Mouse (Mus musculus) limb, embryonic 12.5 days (tissue): ENCODE data around the gene Sh3pxd2a. TPM values are rescaled to one million over a fixed set of nuclear protein-coding genes. Genes with fewer than 3 reads are reported as not detected.
A peak's percentile ranks its signal among the peaks of the same experiment; 100 is the strongest.

Experiments
- ATAC-seq: fragments of 200-750 bp; cut with Nextera tagmentation; 2 replicates; pipeline ENCODE4 v1.8.0; 2017; ENCODE audit warnings: low read depth, moderate TSS enrichment; ENCODE audit not compliant: insufficient number of reproducible peaks, insufficient read depth, low FRiP score, low TSS enrichment
- H3K27ac ChIP-seq: fragments of 300-500 bp; sonication (generic); 2 replicates; pipeline ENCODE4 v1.5.1; 2016; ENCODE audit warnings: mild to moderate bottlenecking, moderate library complexity
- H3K27me3 ChIP-seq: fragments of 300-500 bp; sonication (generic); 2 replicates; pipeline ENCODE4 v1.6.1; 2016; ENCODE audit warnings: mild to moderate bottlenecking, moderate library complexity
- H3K36me3 ChIP-seq: fragments of 300-500 bp; sonication (generic); 2 replicates; pipeline ENCODE4 v1.6.1; 2016; ENCODE audit warnings: mild to moderate bottlenecking, moderate library complexity
- H3K4me1 ChIP-seq: fragments of 300-500 bp; sonication (generic); replicated peaks from 2 replicates; pipeline ENCODE4 v1.6.1; 2016
- H3K4me2 ChIP-seq: fragments of 300-500 bp; sonication (generic); 2 replicates; pipeline ENCODE4 v1.6.1; 2016; ENCODE audit warnings: mild to moderate bottlenecking, moderate library complexity
- H3K4me3 ChIP-seq: fragments of 300-500 bp; sonication (generic); replicated peaks from 2 replicates; pipeline ENCODE4 v1.5.1; 2016; ENCODE audit warnings: mild to moderate bottlenecking
- H3K9ac ChIP-seq: fragments of 300-500 bp; sonication (generic); replicated peaks from 2 replicates; pipeline ENCODE4 v1.6.1; 2016; ENCODE audit warnings: mild to moderate bottlenecking, moderate library complexity
- H3K9me3 ChIP-seq: fragments of 300-500 bp; sonication (generic); 2 replicates; pipeline ENCODE4 v1.6.1; 2016; ENCODE audit warnings: mild to moderate bottlenecking, moderate library complexity
- WGBS: fragments of 180-500 bp; shearing (Covaris S2); methylation state at CpG from one replicate; pipeline ENCODE4 v1.1.7; 2016; 5-methylcytosine and 5-hydroxymethylcytosine counted together
- polyA plus RNA-seq: library from polyadenylated mRNA; unstranded; fragments of >200 nt; fragmentation: Nextera tagmentation; extraction: Ambion mirVana; gene quantifications from 2 replicates; pipeline ENCODE4 v1.2.1, GENCODE M21; 2016

Sh3pxd2a gene
- polyA plus RNA-seq, 1 experiment from 2014 or later: 7.7 TPM

DNA sequence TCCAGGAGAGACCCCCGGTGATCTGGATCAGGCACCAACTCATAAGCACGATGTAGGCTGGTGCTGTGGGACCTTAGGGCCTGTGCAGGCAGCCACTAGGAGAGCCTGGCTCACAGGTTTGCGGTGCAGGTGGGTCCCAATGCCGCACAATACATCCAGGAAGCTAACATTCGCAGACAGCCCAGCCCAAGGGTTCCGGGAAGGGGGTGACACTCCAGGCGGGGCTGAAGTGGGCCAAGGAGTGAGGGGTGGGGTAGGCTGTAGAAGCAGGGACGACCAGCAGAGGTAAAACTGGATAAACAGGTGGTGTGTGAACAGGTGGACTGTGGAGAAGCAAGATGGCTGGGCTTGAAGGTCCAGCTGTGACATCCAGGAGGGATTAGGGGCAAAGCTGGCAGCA is 115.2 kb downstream of the Sh3pxd2a start:
- Histone ChIP-seq H3K27me3 (peaks cover 17% of the 10 kb centered on the region), H3K9ac (no peak overlapping the region), H3K4me3 (no peak overlapping the region), H3K4me2 (no peak overlapping the region), H3K36me3 (0 out of 2 replicates have a peak, but pooled peaks cover 3% of the 10 kb centered on the region), H3K9me3 (0 out of 2 replicates have a peak, but pooled peaks cover 4% of the 10 kb centered on the region), H3K4me1 (peaks cover 12% of the 10 kb centered on the region), H3K27ac (no peak overlapping the region)
- ATAC-seq: no peak
- WGBS: 72% methylated on average over 8 of the region's 8 CpGs

DNA sequence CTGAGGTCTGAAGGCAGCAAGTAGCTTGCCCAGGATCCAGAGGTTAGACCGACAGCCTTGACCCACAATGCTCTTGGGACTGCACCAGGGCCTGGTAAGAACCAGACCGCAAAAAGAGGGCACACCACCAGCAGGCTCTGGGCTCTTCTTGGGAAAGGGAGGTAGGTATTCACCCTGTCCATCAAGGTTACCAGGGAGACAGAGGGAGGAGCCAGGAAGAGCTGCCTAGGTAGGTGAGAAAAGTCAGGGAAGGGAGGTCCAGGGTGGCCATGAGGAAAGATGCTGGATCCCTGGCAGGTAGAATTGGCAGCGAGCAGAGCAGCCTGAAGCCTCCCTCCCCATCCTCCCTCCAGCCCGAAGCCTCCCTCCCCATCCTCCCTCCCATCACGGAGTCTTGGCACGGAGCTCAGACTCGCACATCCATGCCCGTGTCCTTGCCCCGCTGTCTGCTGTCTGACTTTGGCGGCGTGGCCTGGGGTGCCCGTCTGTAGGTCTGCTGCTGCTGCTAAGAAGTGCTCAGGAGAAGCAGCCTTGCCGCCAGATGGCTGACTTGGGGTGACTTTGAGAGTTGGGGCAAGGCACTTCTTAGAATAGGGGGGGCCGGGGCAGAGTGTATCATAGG is 115.7 kb downstream of the Sh3pxd2a start:
- no peak overlapping the region for H3K9ac ChIP-seq
- H3K27ac ChIP-seq: no peak overlapping the region
- H3K4me1 ChIP-seq: peaks cover 15% of the 10 kb centered on the region
- H3K27me3 ChIP-seq: peaks cover 23% of the 10 kb centered on the region
- no peaks in the 10 kb centered on the region for H3K9me3 ChIP-seq
- no peak overlapping the region for H3K4me3 ChIP-seq
- no peak overlapping the region for H3K4me2 ChIP-seq
- ATAC-seq: no peak
- whole genome bisulfite sequencing: 83% methylated on average over 14 of the region's 14 CpGs
- no peaks in the 10 kb centered on the region for H3K36me3 ChIP-seq

DNA sequence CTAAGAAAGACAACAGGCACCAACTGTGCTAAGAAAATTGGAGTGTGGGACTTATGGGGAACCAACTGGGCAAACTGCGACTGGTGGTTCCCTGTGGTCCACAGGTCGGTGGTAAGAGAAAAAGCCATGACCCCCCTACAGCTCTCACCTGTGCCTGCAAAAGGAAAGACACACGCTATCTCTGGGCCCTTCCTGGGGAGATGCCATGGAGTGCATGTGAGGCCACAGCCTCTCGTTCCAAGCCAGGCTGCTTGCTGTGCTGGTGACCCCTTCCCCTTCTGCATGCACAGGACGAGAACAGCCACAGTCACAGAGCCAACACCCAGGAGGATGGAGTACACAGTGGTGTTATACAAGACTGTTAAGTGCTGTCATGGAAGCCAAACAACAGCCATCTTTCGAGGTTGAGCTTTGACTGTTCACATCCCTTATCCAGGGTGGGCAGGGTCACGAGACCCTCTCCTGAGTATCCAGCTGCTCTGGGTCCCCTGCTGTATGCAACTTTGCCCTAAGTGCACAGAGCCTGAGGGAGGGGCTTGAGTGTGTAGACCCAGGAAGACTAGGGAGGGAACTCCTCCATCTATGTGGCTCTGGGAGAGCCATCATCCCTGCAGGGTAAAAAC is 117.1 kb downstream of the Sh3pxd2a start:
- Histone ChIP-seq H3K4me3 (no peak overlapping the region), H3K9me3 (no peaks in the 10 kb centered on the region), H3K36me3 (no peaks in the 10 kb centered on the region), H3K4me1 (peaks cover 29% of the 10 kb centered on the region), H3K27me3 (peaks cover 36% of the 10 kb centered on the region), H3K4me2 (no peak overlapping the region), H3K9ac (peak overlapping the region; percentile 45; the same call in 1 of the 2 replicates), H3K27ac (0 out of 2 replicates have a peak overlapping the region, but pooled peaks have one; percentile 12)
- ATAC-seq: no peak
- WGBS: 60% methylated on average over 7 of the region's 7 CpGs

DNA sequence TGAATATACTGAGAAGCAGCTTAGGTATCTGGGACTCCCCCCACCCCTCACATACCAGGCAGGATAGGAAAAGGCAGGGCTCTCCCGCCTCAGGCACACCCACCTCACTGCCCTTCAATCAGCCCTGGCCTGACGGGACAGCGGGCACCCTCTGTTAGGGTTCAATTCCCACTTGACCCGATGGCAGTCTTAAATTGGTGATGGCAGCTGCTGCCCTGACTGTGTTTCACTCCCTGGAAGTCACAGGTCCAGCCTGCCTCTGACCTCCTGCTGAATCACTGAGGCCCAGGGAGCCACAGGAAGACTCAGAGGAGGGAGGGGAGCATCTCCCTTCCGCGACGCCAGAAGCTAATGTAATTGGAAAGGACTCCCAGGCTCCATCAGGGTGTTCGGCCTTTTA is 117.6 kb downstream of the Sh3pxd2a start:
- 63% methylated on average over 8 of the region's 8 CpGs for WGBS
- Histone ChIP-seq H3K9ac (no peak overlapping the region), H3K27ac (no peak overlapping the region), H3K27me3 (peaks cover 40% of the 10 kb centered on the region), H3K36me3 (no peaks in the 10 kb centered on the region), H3K4me3 (no peak overlapping the region), H3K4me2 (no peak overlapping the region), H3K9me3 (no peaks in the 10 kb centered on the region), H3K4me1 (peaks cover 30% of the 10 kb centered on the region)
- no peak for ATAC-seq

DNA sequence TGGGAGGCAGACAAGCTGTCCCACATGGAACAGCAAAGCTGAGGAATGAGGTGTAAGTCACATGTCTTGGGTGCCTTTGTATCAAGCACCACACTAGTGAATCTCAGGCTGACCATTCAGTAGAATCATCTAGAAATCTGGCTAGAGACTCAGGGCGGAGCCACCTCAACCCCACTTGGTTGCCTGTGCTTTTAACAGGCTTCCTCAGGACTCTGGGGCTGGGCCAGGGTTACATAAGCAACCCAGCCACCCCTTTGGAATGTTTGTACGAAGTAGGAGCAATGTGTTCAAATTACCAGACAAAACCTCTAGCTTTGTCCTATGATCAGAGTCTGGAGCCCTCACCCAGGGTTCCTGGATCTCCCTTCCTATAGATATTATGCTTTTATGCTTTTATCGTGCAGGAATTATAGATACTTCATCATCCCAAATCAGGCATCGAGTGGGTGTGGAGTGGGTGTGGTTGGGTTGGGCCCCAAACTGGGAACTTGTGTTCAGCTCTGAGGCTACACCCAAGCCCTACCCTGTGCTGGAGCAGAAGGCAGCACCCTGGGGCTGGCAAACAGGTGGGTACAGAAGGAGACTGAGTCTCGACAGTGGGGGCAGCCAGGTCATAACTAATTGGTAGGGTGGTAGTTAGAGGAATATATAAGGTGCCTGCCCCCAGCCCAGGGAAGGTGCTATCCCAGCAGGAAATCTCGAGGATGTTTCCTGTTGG is 118.2 kb downstream of the Sh3pxd2a start:
- H3K4me3 ChIP-seq: no peak overlapping the region
- no peak overlapping the region for H3K27ac ChIP-seq
- H3K27me3 ChIP-seq: peaks cover 40% of the 10 kb centered on the region
- 81% methylated on average over 6 of the region's 6 CpGs for WGBS
- peaks cover 30% of the 10 kb centered on the region for H3K4me1 ChIP-seq
- H3K36me3 ChIP-seq: no peaks in the 10 kb centered on the region
- ATAC-seq: no peak
- H3K9me3 ChIP-seq: no peaks in the 10 kb centered on the region
- H3K4me2 ChIP-seq: no peak overlapping the region
- no peak overlapping the region for H3K9ac ChIP-seq

DNA sequence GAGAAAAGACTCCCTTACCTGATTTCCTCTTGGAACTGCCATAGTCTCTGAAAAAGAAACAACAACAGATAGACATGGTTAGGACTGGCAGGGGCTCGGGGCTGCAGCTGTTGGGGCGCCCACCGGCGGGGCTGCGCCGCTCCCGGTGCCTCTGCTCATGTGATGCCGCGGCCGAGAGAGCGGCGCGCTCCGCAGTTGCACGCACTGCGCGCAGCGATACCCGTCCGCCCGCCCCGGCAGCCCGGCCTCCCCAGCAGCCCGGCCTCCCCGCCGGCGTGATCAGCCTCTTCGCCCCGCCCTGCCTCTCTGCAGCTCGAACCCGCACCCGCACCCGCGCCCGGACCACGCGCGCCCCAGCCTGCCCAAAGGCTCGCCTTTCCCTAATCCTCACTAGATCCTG is 120.8 kb downstream of the Sh3pxd2a start:
- H3K4me1 ChIP-seq: peaks cover 40% of the 10 kb centered on the region
- H3K27me3 ChIP-seq: peaks cover 40% of the 10 kb centered on the region
- no peak overlapping the region for H3K27ac ChIP-seq
- H3K9ac ChIP-seq: peak overlapping the region; percentile 55
- H3K4me3 ChIP-seq: peak overlapping the region; percentile 46
- 2% methylated on average over 39 of the region's 39 CpGs for WGBS
- ATAC-seq: no peak
- H3K9me3 ChIP-seq: no peaks in the 10 kb centered on the region
- no peaks in the 10 kb centered on the region for H3K36me3 ChIP-seq
- H3K4me2 ChIP-seq: peak overlapping the region; percentile 83

DNA sequence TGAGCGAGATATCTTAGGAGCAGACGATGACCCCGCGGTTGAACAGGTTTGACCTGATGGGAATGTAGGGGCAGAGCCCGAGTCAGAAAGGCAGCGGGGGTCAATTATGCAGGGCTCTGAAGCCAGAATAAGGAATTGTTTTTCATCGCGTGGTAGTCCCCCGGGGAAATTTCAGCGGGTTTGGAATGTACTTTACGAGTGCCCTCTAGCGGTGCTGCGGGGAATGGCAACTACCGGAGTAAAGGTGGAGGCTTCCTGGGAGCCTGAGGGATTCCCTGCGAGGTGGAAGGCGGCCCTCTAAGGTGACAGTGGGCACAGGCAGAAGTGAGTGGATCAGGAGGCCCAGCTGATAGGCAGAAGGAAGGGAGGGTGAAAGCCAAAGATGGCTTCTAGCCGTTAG is 125.0 kb downstream of the Sh3pxd2a start:
- H3K9ac ChIP-seq: no peak overlapping the region
- no peak overlapping the region for H3K27ac ChIP-seq
- H3K27me3 ChIP-seq: peaks cover 24% of the 10 kb centered on the region
- peak overlapping the region; percentile 63 for H3K4me2 ChIP-seq
- no peaks in the 10 kb centered on the region for H3K9me3 ChIP-seq
- no peaks in the 10 kb centered on the region for H3K36me3 ChIP-seq
- 2% methylated on average over 17 of the region's 17 CpGs for WGBS
- peaks cover 51% of the 10 kb centered on the region for H3K4me1 ChIP-seq
- ATAC-seq: no peak
- H3K4me3 ChIP-seq: peak overlapping the region; percentile 34

DNA sequence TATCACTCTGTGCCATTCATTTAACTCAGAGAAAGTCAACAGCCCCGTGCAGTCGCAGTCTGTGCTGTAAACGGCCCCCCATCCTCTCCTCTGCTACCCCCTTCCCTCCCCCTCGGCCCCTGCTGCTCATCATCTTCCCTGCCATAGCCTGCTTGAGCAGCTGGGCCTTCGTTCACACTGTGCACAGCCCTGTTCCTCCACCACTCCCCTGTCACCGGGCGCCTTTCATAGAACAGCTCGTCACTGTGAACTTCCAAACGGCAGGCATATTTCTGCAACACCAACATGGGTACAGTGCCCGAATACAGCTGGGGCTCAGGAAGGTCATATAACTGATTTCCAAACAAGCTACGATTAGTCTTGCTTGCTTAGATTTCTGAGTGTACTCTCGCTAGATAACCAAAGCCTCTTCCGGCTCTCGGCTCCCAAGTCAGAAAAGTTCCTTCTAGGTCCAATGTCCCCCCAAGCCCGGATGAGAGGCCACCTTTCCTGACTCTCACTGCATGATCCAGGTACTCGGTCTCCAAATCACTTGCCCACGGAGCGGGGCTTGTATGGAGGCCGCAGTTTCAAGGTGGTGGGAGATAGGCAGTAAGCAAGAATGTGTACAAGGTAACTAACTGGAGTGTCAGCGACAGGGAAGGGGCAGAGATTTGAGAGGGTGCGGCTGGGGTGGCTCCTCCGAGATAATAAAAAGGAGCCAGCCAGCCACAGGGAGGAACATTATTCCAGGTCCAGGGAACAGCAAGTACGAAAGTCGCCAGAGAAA is 125.6 kb downstream of the Sh3pxd2a start:
- ATAC-seq: no peak
- Histone ChIP-seq H3K27me3 (peaks cover 18% of the 10 kb centered on the region), H3K9ac (no peak overlapping the region; the same call in 1 of the 2 replicates), H3K4me1 (peaks cover 52% of the 10 kb centered on the region), H3K27ac (0 out of 2 replicates have a peak overlapping the region, but pooled peaks have one; percentile 12), H3K4me3 (peak overlapping the region; percentile 34), H3K9me3 (no peaks in the 10 kb centered on the region), H3K4me2 (peak overlapping the region; percentile 63), H3K36me3 (no peaks in the 10 kb centered on the region)
- WGBS: 32% methylated on average over 24 of the region's 24 CpGs

DNA sequence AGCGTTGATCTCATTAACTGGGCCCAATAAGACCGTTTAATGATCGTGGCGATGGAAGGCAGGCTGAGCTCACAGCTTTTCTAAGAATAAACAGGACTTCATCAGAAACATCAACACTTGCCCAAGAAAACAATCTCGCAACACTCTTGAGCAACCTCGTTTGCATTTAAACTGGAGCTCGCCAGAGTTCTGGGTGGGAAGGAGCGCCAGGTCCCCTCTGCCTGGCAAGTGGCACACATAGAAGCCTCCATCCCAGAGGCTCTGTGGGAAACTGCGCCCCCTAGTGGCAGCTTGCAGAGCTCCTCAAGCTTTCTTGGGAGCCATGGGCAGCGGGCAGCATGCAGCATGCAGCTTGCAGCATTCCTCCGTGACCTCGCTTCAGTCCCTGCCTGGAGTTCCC is 126.5 kb downstream of the Sh3pxd2a start:
- Histone ChIP-seq H3K27me3 (peaks cover 10% of the 10 kb centered on the region), H3K9me3 (no peaks in the 10 kb centered on the region), H3K27ac (no peak overlapping the region), H3K36me3 (no peaks in the 10 kb centered on the region), H3K4me2 (peak overlapping the region; percentile 47), H3K9ac (no peak overlapping the region), H3K4me1 (peaks cover 52% of the 10 kb centered on the region), H3K4me3 (peak overlapping the region; percentile 6; the same call in 1 of the 2 replicates)
- 24% methylated on average over 12 of the region's 12 CpGs for WGBS
- no peak for ATAC-seq

DNA sequence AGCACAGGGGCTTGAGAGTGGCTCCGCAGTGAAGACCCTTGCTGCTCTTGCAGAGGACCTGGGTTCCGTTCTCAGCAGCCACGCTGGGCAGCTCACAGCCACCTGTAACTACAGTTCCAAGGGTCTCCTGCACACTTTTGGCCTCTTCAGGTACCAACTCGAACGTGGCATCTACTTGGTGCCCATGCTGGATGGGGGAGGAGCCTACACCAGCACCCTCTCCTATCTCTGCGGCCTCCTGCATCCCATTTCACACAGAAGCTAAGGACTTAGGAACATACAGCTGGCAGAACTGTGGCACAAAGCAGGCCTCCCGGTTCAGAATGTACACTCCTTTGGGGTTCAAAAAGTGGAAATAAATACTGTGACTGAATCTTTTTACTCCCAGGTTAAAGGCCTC is 127.0 kb downstream of the Sh3pxd2a start:
- no peak overlapping the region for H3K4me2 ChIP-seq
- WGBS: 81% methylated on average over 7 of the region's 7 CpGs
- ATAC-seq: no peak
- no peaks in the 10 kb centered on the region for H3K36me3 ChIP-seq
- peaks cover 52% of the 10 kb centered on the region for H3K4me1 ChIP-seq
- H3K9ac ChIP-seq: no peak overlapping the region
- no peak overlapping the region for H3K27ac ChIP-seq
- H3K9me3 ChIP-seq: no peaks in the 10 kb centered on the region
- H3K27me3 ChIP-seq: peaks cover 4% of the 10 kb centered on the region
- no peak overlapping the region for H3K4me3 ChIP-seq

DNA sequence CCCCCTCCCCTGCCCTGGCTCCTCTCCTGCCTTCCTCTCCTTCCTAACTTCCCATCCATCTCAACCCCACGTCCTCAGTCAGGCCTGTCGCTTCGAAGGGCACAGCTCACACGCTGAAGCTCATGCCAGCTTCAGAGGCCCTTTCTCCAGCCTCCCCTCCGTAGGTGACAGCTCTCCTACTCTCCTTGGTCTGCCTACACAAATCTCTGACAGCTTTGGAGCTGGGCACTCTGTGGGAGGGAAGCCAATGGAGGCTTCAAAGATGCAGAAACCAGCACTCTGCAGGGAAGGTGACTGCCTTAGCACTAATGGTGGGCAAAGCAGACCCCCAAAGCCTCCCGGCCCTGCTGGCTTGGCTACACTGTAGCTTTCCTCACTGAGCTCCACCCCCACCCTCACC is 128.9 kb downstream of the Sh3pxd2a start:
- Histone ChIP-seq H3K27ac (no peak overlapping the region), H3K27me3 (no peaks in the 10 kb centered on the region), H3K4me2 (no peak overlapping the region), H3K9me3 (no peaks in the 10 kb centered on the region), H3K4me1 (peaks cover 65% of the 10 kb centered on the region), H3K9ac (no peak overlapping the region), H3K4me3 (no peak overlapping the region), H3K36me3 (no peaks in the 10 kb centered on the region)
- 61% methylated on average over 6 of the region's 6 CpGs for WGBS
- no peak for ATAC-seq
